1 mouse cellular context compared by ENCODE assay signal in the genomic region with DNA sequence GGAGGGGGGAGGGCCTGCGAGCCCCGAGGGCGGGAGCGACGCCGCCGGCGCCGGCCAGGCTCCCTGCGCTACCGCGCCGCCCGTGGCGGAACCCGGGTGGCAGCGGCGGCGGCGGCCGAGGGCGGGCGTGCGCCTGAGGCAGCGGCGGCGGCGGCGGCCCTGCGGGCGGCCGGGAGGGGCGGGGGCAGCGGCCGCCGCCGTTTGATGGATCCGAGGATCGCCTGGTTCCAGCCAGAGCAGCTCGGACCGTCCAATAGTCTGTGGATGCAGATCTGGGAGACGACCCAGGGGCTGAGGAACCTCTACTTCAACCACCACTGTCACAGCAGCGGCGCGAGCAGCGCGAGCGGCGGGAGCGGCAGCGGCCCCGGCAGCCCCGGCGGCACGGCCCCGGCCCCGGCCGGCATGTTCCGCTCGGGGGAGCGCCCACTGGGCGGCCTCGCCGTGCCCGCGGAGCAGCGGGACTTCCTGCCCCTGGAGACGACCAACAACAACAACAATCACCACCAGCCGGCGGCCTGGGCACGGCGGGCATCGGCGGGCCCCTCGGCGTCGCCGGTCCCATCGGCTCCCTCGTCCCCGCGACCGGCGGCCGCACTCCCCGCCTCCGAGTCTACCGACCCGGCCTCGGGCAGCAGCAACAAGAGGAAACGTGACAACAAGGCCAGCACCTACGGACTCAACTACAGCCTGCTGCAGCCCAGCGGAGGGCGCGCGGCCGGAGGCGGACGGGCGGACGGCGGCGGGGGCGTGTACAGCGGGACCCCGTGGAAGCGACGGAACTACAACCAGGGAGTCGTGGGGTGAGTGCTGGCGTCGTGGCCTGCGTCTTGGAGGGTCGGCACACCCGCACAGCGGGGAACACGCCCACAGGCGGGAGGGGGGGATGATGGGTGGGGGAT.
TF ChIP-seq lines count a peak whose summit lies in the region.

No protein-coding gene starts in this region.

TF ChIP-seq in CH12.LX, 34 proteins besides CTCF, POLR2A, EP300 and RAD21 (continued from another document):
- TF ChIP-seq E2F4 (IDR thresholded peaks at IDR 0.05; ENCODE audit: insufficient replicate concordance, low read depth, low read length) (no peak), POLR2AphosphoS2 (IDR thresholded peaks at IDR 0.05; ENCODE audit: low read depth, low read length) (no peak), TCF12 (IDR thresholded peaks at IDR 0.05; ENCODE audit: low read depth, low read length) (no peak), USF1 (IDR thresholded peaks at IDR 0.05; ENCODE audit: low read depth, low read length) (no peak), ZC3H11A (IDR thresholded peaks at IDR 0.05; ENCODE audit: low read depth, low read length) (no peak), MEF2A (IDR thresholded peaks at IDR 0.05; ENCODE audit: borderline replicate concordance, low read depth, low read length) (no peak), KAT2A (IDR thresholded peaks at IDR 0.05; ENCODE audit: insufficient replicate concordance, low read length) (no peak), USF2 (conservative IDR thresholded peaks at IDR 0.05; ENCODE audit: low read depth, low read length) (no peak), RCOR1 (conservative IDR thresholded peaks at IDR 0.05; ENCODE audit: low read depth, low read length) (no peak), HCFC1 (IDR thresholded peaks at IDR 0.05; ENCODE audit: low read depth, low read length) (no peak), ELF1 (IDR thresholded peaks at IDR 0.05; ENCODE audit: low read depth, low read length) (no peak), MYC (IDR thresholded peaks at IDR 0.05; ENCODE audit: low read depth, low read length) (no peak), SMC3 (IDR thresholded peaks at IDR 0.05; ENCODE audit: low read depth, low read length) (no peak), CHD1 (IDR thresholded peaks at IDR 0.05; ENCODE audit: low read depth, low read length) (no peak), CHD2 (IDR thresholded peaks at IDR 0.05; ENCODE audit: low read length) (no peak), SIN3A (IDR thresholded peaks at IDR 0.05; ENCODE audit: low read length) (peak; percentile 25; the same call in 1 of the 2 replicates), ETS1 (conservative IDR thresholded peaks at IDR 0.05; ENCODE audit: low read depth, low read length) (no peak), PAX5 (IDR thresholded peaks at IDR 0.05; ENCODE audit: low read length) (no peak), MXI1 (IDR thresholded peaks at IDR 0.05; ENCODE audit: low read depth, low read length) (peak; percentile 59), MAX (IDR thresholded peaks at IDR 0.05; ENCODE audit: low read length) (no peak), IRF4 (IDR thresholded peaks at IDR 0.05; ENCODE audit: low read depth, low read length) (no peak), JUN (IDR thresholded peaks at IDR 0.05; ENCODE audit: insufficient read depth, low read depth, low read length) (no peak), JUND (conservative IDR thresholded peaks at IDR 0.05; ENCODE audit: low read depth, low read length) (no peak), MAZ (IDR thresholded peaks at IDR 0.05; ENCODE audit: low read depth, low read length) (no peak), NELFE (IDR thresholded peaks at IDR 0.05; ENCODE audit: low read depth, low read length) (no peak)
